Mouse (Mus musculus) heart, embryonic 12.5 days (tissue): Measurements from ENCODE around the gene Serpine2. TPM values are rescaled to one million over a fixed set of nuclear protein-coding genes. Genes with fewer than 3 reads are reported as not detected.

Experiments
- ATAC-seq: fragments of 200-750 bp; cut with Nextera tagmentation; 2 replicates; pipeline ENCODE4 v1.8.0; 2017; ENCODE audit warnings: moderate TSS enrichment, moderate library complexity; ENCODE audit not compliant: insufficient number of reproducible peaks, low FRiP score
- H3K27ac ChIP-seq: fragments of 300-500 bp; sonication (generic); 2 replicates; pipeline ENCODE4 v1.5.1; 2016; ENCODE audit warnings: mild to moderate bottlenecking, moderate library complexity; ENCODE audit not compliant: poor library complexity, severe bottlenecking
- H3K27me3 ChIP-seq: fragments of 300-500 bp; sonication (generic); replicated peaks from 2 replicates; pipeline ENCODE4 v1.6.1; 2016; ENCODE audit warnings: mild to moderate bottlenecking, moderate library complexity
- H3K36me3 ChIP-seq: fragments of 300-500 bp; sonication (generic); 2 replicates; pipeline ENCODE4 v1.6.1; 2016; ENCODE audit warnings: mild to moderate bottlenecking, moderate library complexity
- H3K4me1 ChIP-seq: fragments of 300-500 bp; sonication (generic); replicated peaks from 2 replicates; pipeline ENCODE4 v1.6.1; 2016; ENCODE audit warnings: mild to moderate bottlenecking
- H3K4me2 ChIP-seq: fragments of 300-500 bp; sonication (generic); 2 replicates; pipeline ENCODE4 v1.6.1; 2016; ENCODE audit warnings: mild to moderate bottlenecking, moderate library complexity
- H3K4me3 ChIP-seq: fragments of 300-500 bp; sonication (generic); 2 replicates; pipeline ENCODE4 v1.5.1; 2016; ENCODE audit warnings: mild to moderate bottlenecking
- H3K9ac ChIP-seq: fragments of 300-500 bp; sonication (generic); 2 replicates; pipeline ENCODE4 v1.6.1; 2016; ENCODE audit warnings: mild to moderate bottlenecking, moderate library complexity
- H3K9me3 ChIP-seq: fragments of 300-500 bp; sonication (generic); replicated peaks from 2 replicates; pipeline ENCODE4 v1.6.1; 2016; ENCODE audit warnings: mild to moderate bottlenecking, moderate library complexity
- WGBS: fragments of 180-500 bp; shearing (Covaris S2); methylation state at CpG from one replicate; pipeline ENCODE4 v1.1.7; 2016; 5-methylcytosine and 5-hydroxymethylcytosine counted together
- polyA plus RNA-seq: library from polyadenylated mRNA; unstranded; fragments of >200 nt; fragmentation: Nextera tagmentation; extraction: Ambion mirVana; gene quantifications from 2 replicates; pipeline ENCODE4 v1.2.1, GENCODE M21; 2016

Serpine2 gene
- polyA plus RNA-seq, 1 experiment from 2014 or later: 171 TPM

- 3% methylated on average over 32 of the region's 32 CpGs for WGBS
- peak; percentile 33; the same call in 1 of the 2 replicates for ATAC-seq
- Histone ChIP-seq H3K4me2 (peak overlapping the region; percentile 89), H3K4me3 (peak overlapping the region; percentile 75), H3K9ac (peak overlapping the region; percentile 88), H3K4me1 (peaks cover 42% of the 10 kb centered on the region), H3K9me3 (no peaks in the 10 kb centered on the region), H3K27ac (peak overlapping the region; percentile 15; the same call in 1 of the 2 replicates), H3K27me3 (no peaks in the 10 kb centered on the region), H3K36me3 (no peaks in the 10 kb centered on the region)
Observed at GRCm38 (mm10) chr1:79857681-79858388, 3.1 kb downstream of the Serpine2 start.

- Histone ChIP-seq H3K36me3 (no peaks in the 10 kb centered on the region), H3K27ac (no peak overlapping the region), H3K9me3 (no peaks in the 10 kb centered on the region), H3K9ac (no peak overlapping the region), H3K4me3 (no peak overlapping the region), H3K27me3 (no peaks in the 10 kb centered on the region), H3K4me2 (peak overlapping the region; percentile 23; the same call in 1 of the 2 replicates), H3K4me1 (peaks cover 45% of the 10 kb centered on the region)
- no peak for ATAC-seq
- WGBS: 62% methylated on average over 4 of the region's 4 CpGs
Observed at GRCm38 (mm10) chr1:79856756-79857155, 4.2 kb downstream of the Serpine2 start.

- Histone ChIP-seq H3K27me3 (no peaks in the 10 kb centered on the region), H3K36me3 (no peaks in the 10 kb centered on the region), H3K9me3 (no peaks in the 10 kb centered on the region), H3K4me1 (peaks cover 37% of the 10 kb centered on the region), H3K4me3 (no peak overlapping the region), H3K4me2 (no peak overlapping the region), H3K9ac (no peak overlapping the region), H3K27ac (no peak overlapping the region)
- 85% methylated on average over 3 of the region's 3 CpGs for WGBS
- no peak for ATAC-seq
Observed at GRCm38 (mm10) chr1:79853527-79853926, 7.5 kb downstream of the Serpine2 start.

- H3K9ac ChIP-seq: no peak overlapping the region
- H3K4me3 ChIP-seq: no peak overlapping the region
- H3K36me3 ChIP-seq: no peaks in the 10 kb centered on the region
- peaks cover 26% of the 10 kb centered on the region for H3K4me1 ChIP-seq
- H3K27ac ChIP-seq: 0 out of 2 replicates have a peak overlapping the region, but pooled peaks have one; percentile 1
- WGBS: 40% methylated on average over 10 of the region's 10 CpGs
- no peaks in the 10 kb centered on the region for H3K9me3 ChIP-seq
- ATAC-seq: no peak
- no peaks in the 10 kb centered on the region for H3K27me3 ChIP-seq
- H3K4me2 ChIP-seq: 0 out of 2 replicates have a peak overlapping the region, but pooled peaks have one; percentile 11
Observed at GRCm38 (mm10) chr1:79850341-79850740, 10.6 kb downstream of the Serpine2 start.

GRCm38 (mm10) chr1:79848663-79849062, 12.3 kb downstream of the Serpine2 start:
- Histone ChIP-seq H3K36me3 (no peaks in the 10 kb centered on the region), H3K27ac (no peak overlapping the region), H3K9me3 (no peaks in the 10 kb centered on the region), H3K4me1 (peaks cover 26% of the 10 kb centered on the region), H3K9ac (no peak overlapping the region), H3K27me3 (no peaks in the 10 kb centered on the region), H3K4me2 (no peak overlapping the region), H3K4me3 (no peak overlapping the region)
- no peak for ATAC-seq
- 61% methylated on average over 3 of the region's 3 CpGs for WGBS

GRCm38 (mm10) chr1:79846891-79847290, 14.1 kb downstream of the Serpine2 start:
- H3K9ac ChIP-seq: no peak overlapping the region
- WGBS: 64% methylated on average over 2 of the region's 2 CpGs

GRCm38 (mm10) chr1:79832719-79833404, 28.1 kb downstream of the Serpine2 start:
- Histone ChIP-seq H3K4me1 (no peaks in the 10 kb centered on the region), H3K27ac (no peak overlapping the region), H3K9me3 (no peaks in the 10 kb centered on the region), H3K36me3 (peaks cover 3% of the 10 kb centered on the region; the same call in 1 of the 2 replicates), H3K4me2 (no peak overlapping the region), H3K4me3 (no peak overlapping the region), H3K9ac (no peak overlapping the region), H3K27me3 (no peaks in the 10 kb centered on the region)
- no peak for ATAC-seq
- WGBS: 84% methylated on average over 16 of the region's 16 CpGs

More at GRCm38 (mm10) chr1:79846891-79847290, 14.1 kb downstream of the Serpine2 start:
- H3K4me3 ChIP-seq: no peak overlapping the region
- H3K27ac ChIP-seq: no peak overlapping the region
- peaks cover 24% of the 10 kb centered on the region for H3K4me1 ChIP-seq
- ATAC-seq: no peak
- no peak overlapping the region for H3K4me2 ChIP-seq
- H3K9me3 ChIP-seq: no peaks in the 10 kb centered on the region; the same call in 1 of the 2 replicates
- no peaks in the 10 kb centered on the region for H3K36me3 ChIP-seq
- H3K27me3 ChIP-seq: no peaks in the 10 kb centered on the region

- no peaks in the 10 kb centered on the region for H3K9me3 ChIP-seq
- 74% methylated on average over 14 of the region's 14 CpGs for WGBS
- no peak overlapping the region for H3K9ac ChIP-seq
- no peaks in the 10 kb centered on the region for H3K27me3 ChIP-seq
- no peak overlapping the region; the same call in 1 of the 2 replicates for H3K4me2 ChIP-seq
- H3K4me1 ChIP-seq: peaks cover 21% of the 10 kb centered on the region
- ATAC-seq: no peak
- peaks cover 9% of the 10 kb centered on the region; the same call in 1 of the 2 replicates for H3K36me3 ChIP-seq
- H3K27ac ChIP-seq: no peak overlapping the region
- no peak overlapping the region for H3K4me3 ChIP-seq
Observed at GRCm38 (mm10) chr1:79823951-79824633, 36.9 kb downstream of the Serpine2 start.

GRCm38 (mm10) chr1:79822806-79823525, 38.0 kb downstream of the Serpine2 start:
- H3K9me3 ChIP-seq: no peaks in the 10 kb centered on the region
- peaks cover 9% of the 10 kb centered on the region; the same call in 1 of the 2 replicates for H3K36me3 ChIP-seq
- 58% methylated on average over 13 of the region's 13 CpGs for WGBS
- H3K4me2 ChIP-seq: no peak overlapping the region
- no peak overlapping the region for H3K9ac ChIP-seq
- no peak overlapping the region for H3K4me3 ChIP-seq
- H3K4me1 ChIP-seq: peaks cover 21% of the 10 kb centered on the region
- H3K27ac ChIP-seq: no peak overlapping the region
- ATAC-seq: no peak
- no peaks in the 10 kb centered on the region for H3K27me3 ChIP-seq

- WGBS: 78% methylated on average over 11 of the region's 11 CpGs
- Histone ChIP-seq H3K9me3 (no peaks in the 10 kb centered on the region), H3K4me1 (peaks cover 12% of the 10 kb centered on the region), H3K36me3 (peaks cover 24% of the 10 kb centered on the region), H3K4me3 (no peak overlapping the region), H3K9ac (no peak overlapping the region), H3K27me3 (no peaks in the 10 kb centered on the region), H3K27ac (no peak overlapping the region), H3K4me2 (no peak overlapping the region)
- ATAC-seq: no peak
Observed at GRCm38 (mm10) chr1:79819296-79819879, 41.6 kb downstream of the Serpine2 start.
